Comparison of ENCODE assay signal across 16 mouse cellular contexts in the genomic region with DNA sequence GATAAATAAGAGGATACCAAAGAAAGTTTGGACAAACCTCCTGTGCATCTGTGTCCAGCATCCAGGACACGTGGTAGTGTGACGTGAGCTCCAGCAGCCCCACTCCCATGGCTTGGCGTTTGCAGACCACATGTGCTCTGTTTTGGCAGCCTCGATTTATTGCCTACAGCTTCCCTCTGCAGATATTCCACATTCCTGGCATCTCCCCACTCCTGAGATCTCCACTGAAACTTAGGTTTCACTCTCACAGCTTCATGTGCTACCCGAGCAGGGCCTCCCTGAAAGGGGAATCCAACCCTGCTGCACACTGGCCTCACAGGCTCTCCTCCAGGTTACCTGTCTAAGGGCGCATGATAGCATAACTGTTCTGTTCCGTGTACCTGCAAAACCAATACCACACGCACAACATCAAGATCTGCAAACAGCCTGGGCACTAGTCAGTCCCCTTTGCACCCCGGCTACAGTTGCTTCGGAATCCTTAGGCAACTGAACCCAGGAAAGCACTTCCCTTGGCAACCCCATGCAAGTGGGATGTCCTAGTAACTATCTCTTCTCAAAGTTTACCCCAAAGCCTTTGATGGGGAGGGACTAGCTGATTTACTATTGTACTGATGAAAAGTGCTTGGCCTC. TPM values are rescaled to one million over a fixed set of nuclear protein-coding genes. Genes with fewer than 3 reads are reported as not detected.
A peak's percentile ranks its signal among the peaks of the same experiment; 100 is the strongest.
DNase-seq lines count a peak whose midpoint lies in the region; ATAC-seq and TF ChIP-seq lines count a peak whose summit lies in the region.
"Had no signal": no experiment of that assay in that cellular context is flagged by ENCODE, and none has a peak within 500 bp of the region (broad histone marks: within the 10 kb centered on the region; RNA-seq: fewer than 3 reads in every experiment).

No protein-coding gene starts in this region.

- H3K4me3 ChIP-seq in kidney, embryonic 14.5 days (ENCODE audit: low read length) = no peak overlapping the region
- H3K4me3 ChIP-seq in testis, adult 2 months (ENCODE audit: control insufficient read depth, low read depth, low read length) = peak overlapping the region; percentile 78
- no peak overlapping the region for H3K4me3 ChIP-seq in intestine, embryonic 15.5 days (replicated peaks)
- no peak overlapping the region for H3K4me3 ChIP-seq in stomach, embryonic 16.5 days (replicated peaks; ENCODE audit: low read length)
- H3K4me3 ChIP-seq: forebrain, embryonic 15.5 days; heart, embryonic 13.5 days; midbrain, embryonic 10.5 days had no signal

- no peak for DNase-seq in kidney, postnatal 10 days
- DNase-seq in testis, postnatal 10 days (ENCODE audit: low spot score) = no peak
- DNase-seq in adrenal gland, postnatal 4 days (ENCODE audit: low spot score in 2 of 2) = no peak
- no peak for DNase-seq in retina, embryonic 14.5 days (ENCODE audit: low spot score)
- DNase-seq: cerebellum, postnatal 36 days; liver; lung, adult 2 months; thymus, adult 18-20 months had no signal

- TF ChIP-seq POLR2A in testis, adult 2 months (IDR thresholded peaks at IDR 0.05; ENCODE audit: control insufficient read depth, low read depth, low read length) = peak; percentile 63; the same call in 1 of the 2 replicates

- H3K36me3 ChIP-seq in kidney, embryonic 14.5 days (ENCODE audit: control insufficient read depth, insufficient read depth, low read length) = no peaks in the 10 kb centered on the region
- H3K36me3 ChIP-seq in testis, adult 2 months (ENCODE audit: control insufficient read depth, insufficient read depth, low read length) = no peaks in the 10 kb centered on the region; the same call in 1 of the 2 replicates
- H3K36me3 ChIP-seq in intestine, embryonic 15.5 days = no peaks in the 10 kb centered on the region
- H3K36me3 ChIP-seq in stomach, embryonic 16.5 days (ENCODE audit: control insufficient read depth, insufficient read depth, low read length) = no peaks in the 10 kb centered on the region
- H3K36me3 ChIP-seq: forebrain, embryonic 15.5 days; heart, embryonic 13.5 days; midbrain, embryonic 10.5 days had no signal

- H3K27ac ChIP-seq in kidney, embryonic 14.5 days (ENCODE audit: low read depth, low read length) = no peak overlapping the region
- no peak overlapping the region for H3K27ac ChIP-seq in testis, adult 2 months (ENCODE audit: control insufficient read depth, insufficient read depth, low read depth, low read length)
- no peak overlapping the region for H3K27ac ChIP-seq in intestine, embryonic 15.5 days
- H3K27ac ChIP-seq in stomach, embryonic 16.5 days (ENCODE audit: low read length) = no peak overlapping the region
- H3K27ac ChIP-seq: forebrain, embryonic 15.5 days; heart, embryonic 13.5 days; midbrain, embryonic 10.5 days had no signal

- no peak overlapping the region for H3K9ac ChIP-seq in kidney, embryonic 14.5 days (ENCODE audit: low read depth, low read length)
- no peak overlapping the region for H3K9ac ChIP-seq in intestine, embryonic 15.5 days
- no peak overlapping the region for H3K9ac ChIP-seq in stomach, embryonic 16.5 days (ENCODE audit: low read length)
- H3K9ac ChIP-seq: forebrain, embryonic 15.5 days; heart, embryonic 13.5 days had no signal

- no peak overlapping the region for H3K4me2 ChIP-seq in kidney, embryonic 14.5 days (replicated peaks; ENCODE audit: low read depth, low read length)
- no peak overlapping the region for H3K4me2 ChIP-seq in intestine, embryonic 15.5 days (replicated peaks)
- no peak overlapping the region for H3K4me2 ChIP-seq in stomach, embryonic 16.5 days (ENCODE audit: low read depth, low read length)
- H3K4me2 ChIP-seq: forebrain, embryonic 15.5 days; heart, embryonic 13.5 days had no signal

- ATAC-seq in kidney, embryonic 14.5 days (ENCODE audit: low FRiP score, low TSS enrichment) = peak; percentile 83; the same call in 1 of the 2 replicates
- ATAC-seq in intestine, embryonic 15.5 days = peak; percentile 51; the same call in 1 of the 2 replicates
- ATAC-seq in stomach, embryonic 16.5 days (ENCODE audit: insufficient read depth, low FRiP score) = peak; percentile 64; the same call in 1 of the 2 replicates
- ATAC-seq: forebrain, embryonic 15.5 days; inflammation-experienced regulatory T-cells, adult 6 months had no signal

- WGBS in kidney, embryonic 14.5 days = 49% methylated on average over 10 of the region's 10 CpGs
- WGBS in intestine, embryonic 15.5 days = 52% methylated on average over 10 of the region's 10 CpGs
- WGBS in stomach, embryonic 16.5 days = 62% methylated on average over 10 of the region's 10 CpGs

- H3K4me1 ChIP-seq in kidney, embryonic 14.5 days (ENCODE audit: control insufficient read depth, insufficient read depth, low read length) = peaks cover 5% of the 10 kb centered on the region; the same call in 1 of the 2 replicates
- H3K4me1 ChIP-seq in testis, adult 2 months (ENCODE audit: control insufficient read depth, insufficient read depth, low read length) = peaks cover 2% of the 10 kb centered on the region; the same call in 1 of the 2 replicates
- 0 out of 2 replicates have a peak, but pooled peaks cover 4% of the 10 kb centered on the region for H3K4me1 ChIP-seq in intestine, embryonic 15.5 days (replicated peaks)
- no peaks in the 10 kb centered on the region for H3K4me1 ChIP-seq in stomach, embryonic 16.5 days (ENCODE audit: control insufficient read depth, insufficient read depth, low read length)
- H3K4me1 ChIP-seq: forebrain, embryonic 15.5 days; midbrain, embryonic 10.5 days had no signal

- H3K9me3 ChIP-seq in kidney, embryonic 14.5 days (ENCODE audit: control insufficient read depth, low read length) = no peaks in the 10 kb centered on the region
- H3K9me3 ChIP-seq in intestine, embryonic 15.5 days = no peaks in the 10 kb centered on the region
- no peaks in the 10 kb centered on the region for H3K9me3 ChIP-seq in stomach, embryonic 16.5 days (replicated peaks; ENCODE audit: control insufficient read depth, low read length)
- H3K9me3 ChIP-seq: forebrain, embryonic 15.5 days; heart, embryonic 13.5 days; midbrain, embryonic 10.5 days had no signal

- no peaks in the 10 kb centered on the region for H3K27me3 ChIP-seq in kidney, embryonic 14.5 days (ENCODE audit: control insufficient read depth, insufficient read depth, low read length)
- H3K27me3 ChIP-seq in testis, adult 2 months (ENCODE audit: control insufficient read depth, insufficient read depth, low read length) = no peaks in the 10 kb centered on the region
- H3K27me3 ChIP-seq in intestine, embryonic 15.5 days (replicated peaks) = no peaks in the 10 kb centered on the region
- H3K27me3 ChIP-seq in stomach, embryonic 16.5 days (ENCODE audit: control insufficient read depth, insufficient read depth, low read length) = no peaks in the 10 kb centered on the region
- H3K27me3 ChIP-seq: forebrain, embryonic 15.5 days; heart, embryonic 13.5 days had no signal

- TF ChIP-seq CTCF in testis, adult 2 months (IDR thresholded peaks at IDR 0.05; ENCODE audit: control insufficient read depth, insufficient read depth, insufficient replicate concordance, low read depth, low read length) = no peak

RNA-seq across cellular contexts. Expression of gene Ssr3, which starts 54.5 kb away (rescaled TPM):
- polyA plus RNA-seq in kidney, embryonic 14.5 days (2014; fragmentation: Nextera tagmentation; extraction: Ambion mirVana) = 250 and 323 TPM in 2 replicates
- 14.4 and 19.1 TPM in 2 replicates for polyA plus RNA-seq in testis, adult 2 months (2012; rRNA removed)
- polyA plus RNA-seq in intestine, embryonic 15.5 days (2015; fragmentation: Nextera tagmentation; extraction: Ambion mirVana) = 281 and 299 TPM in 2 replicates
- polyA plus RNA-seq in stomach, embryonic 16.5 days (2015; fragmentation: Nextera tagmentation; extraction: Ambion mirVana) = 327 and 337 TPM in 2 replicates
- total RNA-seq in adrenal gland, postnatal 4 days (2021) = 100 to 1,000 TPM; 221 to 230 TPM

Comparison
In these comparisons a context has a peak if more than half of its experiments do, and no peak if none do; other contexts are left out.
1. RNA of gene Ssr3, which starts 54.5 kb away (polyA plus RNA-seq): 327 to 337 TPM in stomach, embryonic 16.5 days, 250 to 323 TPM in kidney, embryonic 14.5 days and 281 to 299 TPM in intestine, embryonic 15.5 days; 14.4 to 19.1 TPM in testis, adult 2 months; every median in the first group is over 10 times any median in the second.
2. Peak in every context shown above with its lines, with median percentiles within 50 percentile points of each other: ATAC-seq.